Mouse (Mus musculus) layer of hippocampus, adult 18-20 months (tissue): ENCODE results near the gene Hdac4. TPM values are rescaled to one million over a fixed set of nuclear protein-coding genes. Genes with fewer than 3 reads are reported as not detected.

Source experiments
- DNase-seq, 2 experiments: peaks; one replicate each; pipeline ENCODE4 v3.0.0; 2022; ENCODE audit warnings: low spot score in 2 of 2
- total RNA-seq, 2 experiments: library from RNA; stranded (reverse); gene quantifications; 2 replicates each; pipeline ENCODE4 v1.2.3; 2021

Gene Hdac4
- total RNA-seq, 2 experiments from 2014 or later: 110 to 113 TPM

GRCm38 (mm10) chr1:92102825-92103224 is 92.7 kb downstream of the Hdac4 start:
- no peak for DNase-seq

- peak in 1 of 2 experiments; percentile 66 for DNase-seq
Observed at GRCm38 (mm10) chr1:92100371-92100891, 95.1 kb downstream of the Hdac4 start.

- DNase-seq: peak; percentile 54 to 75
Observed at GRCm38 (mm10) chr1:92099964-92100363, 95.5 kb downstream of the Hdac4 start.

GRCm38 (mm10) chr1:92099502-92099901 is 96.0 kb downstream of the Hdac4 start:
- no peak for DNase-seq

GRCm38 (mm10) chr1:92098456-92098855 is 97.0 kb downstream of the Hdac4 start:
- no peak for DNase-seq

GRCm38 (mm10) chr1:92096991-92097525 is 98.4 kb downstream of the Hdac4 start:
- DNase-seq: no peak

- DNase-seq: no peak
Observed at GRCm38 (mm10) chr1:92092286-92092685, 103.2 kb downstream of the Hdac4 start.

GRCm38 (mm10) chr1:92087821-92088220 is 107.7 kb downstream of the Hdac4 start:
- no peak for DNase-seq

- DNase-seq: no peak
Observed at GRCm38 (mm10) chr1:92087343-92087742, 108.2 kb downstream of the Hdac4 start.

GRCm38 (mm10) chr1:92086841-92087240 is 108.7 kb downstream of the Hdac4 start:
- DNase-seq: no peak

- DNase-seq: no peak
Observed at GRCm38 (mm10) chr1:92086277-92086813, 109.2 kb downstream of the Hdac4 start.

GRCm38 (mm10) chr1:92084738-92085137 is 110.8 kb downstream of the Hdac4 start:
- no peak for DNase-seq

GRCm38 (mm10) chr1:92084004-92084403 is 111.5 kb downstream of the Hdac4 start:
- no peak for DNase-seq

GRCm38 (mm10) chr1:92082837-92083541 is 112.5 kb downstream of the Hdac4 start:
- no peak for DNase-seq

- no peak for DNase-seq
Observed at GRCm38 (mm10) chr1:92082156-92082836, 113.2 kb downstream of the Hdac4 start.

- no peak for DNase-seq
Observed at GRCm38 (mm10) chr1:92079982-92080537, 115.4 kb downstream of the Hdac4 start.

GRCm38 (mm10) chr1:92075312-92075711 is 120.2 kb downstream of the Hdac4 start:
- no peak for DNase-seq

GRCm38 (mm10) chr1:92074655-92075054 is 120.8 kb downstream of the Hdac4 start:
- DNase-seq: no peak

GRCm38 (mm10) chr1:92069932-92070677 is 125.4 kb downstream of the Hdac4 start:
- DNase-seq: no peak

- no peak for DNase-seq
Observed at GRCm38 (mm10) chr1:92069464-92069863, 126.0 kb downstream of the Hdac4 start.

GRCm38 (mm10) chr1:92064307-92064706 is 131.2 kb downstream of the Hdac4 start:
- DNase-seq: no peak
